Mouse (Mus musculus) liver, adult 2 months (tissue): ENCODE results near the gene Gm45623.

Experiments
- CTCF ChIP-seq: fragments of 200-500 bp; IDR thresholded peaks from 2 replicates; pipeline ENCODE4 v1.5.1; 2011; ENCODE audit warnings: low read depth, low read length, control low read depth
- POLR2A ChIP-seq: fragments of 200-500 bp; IDR thresholded peaks from 2 replicates; pipeline ENCODE4 v1.6.1; 2011; ENCODE audit warnings: low read length, control low read depth; ENCODE audit not compliant: insufficient read depth; ENCODE audit errors: extremely low read depth

DNA sequence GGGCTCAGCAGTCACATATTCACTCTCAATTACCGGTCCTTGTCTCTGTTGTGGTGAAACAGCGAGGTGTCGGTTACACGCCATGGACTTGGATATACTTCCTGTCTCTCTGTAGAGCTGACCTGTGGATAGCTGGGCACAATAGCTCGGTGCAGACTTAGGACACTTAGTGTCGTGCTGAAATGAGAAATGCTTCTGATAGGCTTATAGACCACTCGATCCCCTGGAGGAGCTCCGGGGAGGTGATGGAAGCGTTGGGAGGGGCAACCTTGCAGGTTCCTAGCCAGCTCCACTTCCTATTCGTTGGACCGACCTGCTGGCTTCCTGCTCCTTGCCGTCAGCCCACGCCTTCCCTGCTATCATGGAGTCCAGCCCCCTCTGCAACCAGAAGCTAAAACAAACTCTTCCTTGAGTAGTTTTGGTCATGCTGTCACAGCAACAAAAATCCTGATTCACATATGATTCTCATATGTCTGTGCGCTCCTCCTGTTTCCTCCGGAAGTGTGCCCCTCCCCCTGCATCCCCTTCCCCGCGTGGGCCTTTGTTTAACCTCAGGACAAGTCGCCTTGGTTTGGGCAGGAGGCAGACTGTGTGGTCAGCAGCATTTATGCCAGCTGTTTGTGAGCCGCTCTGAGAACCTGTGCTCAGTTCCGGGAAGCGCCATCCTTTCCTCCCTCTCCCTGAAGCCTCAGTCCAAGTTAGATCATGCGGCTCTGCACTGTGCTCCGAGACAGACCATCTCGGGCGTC is 11.8 kb upstream of the Gm45623 start:
- TF ChIP-seq POLR2A, result no peak
- no peak for TF ChIP-seq CTCF
